Mouse (Mus musculus) liver, embryonic 11.5 days (tissue): ENCODE results near the gene Eif4a3. TPM values are rescaled to one million over a fixed set of nuclear protein-coding genes. Genes with fewer than 3 reads are reported as not detected.

Source experiments
- ATAC-seq: fragments of 200-750 bp; cut with Nextera tagmentation; replicated peaks from 2 replicates; pipeline ENCODE4 v1.8.0; 2017; ENCODE audit warnings: moderate number of reproducible peaks, mild to moderate bottlenecking, moderate TSS enrichment, moderate library complexity; ENCODE audit not compliant: low FRiP score
- DNase-seq: peaks from one replicate; pipeline ENCODE4 v3.0.0-alpha.2; 2017; ENCODE audit warnings: low spot score
- H3K27ac ChIP-seq: fragments of 300-500 bp; sonication (generic); 2 replicates; pipeline ENCODE4 v1.5.1; 2014; ENCODE audit warnings: mild to moderate bottlenecking, low read depth, low read length, control low read depth
- H3K27me3 ChIP-seq: fragments of 300-500 bp; sonication (generic); replicated peaks from 2 replicates; pipeline ENCODE4 v1.6.1; 2014; ENCODE audit warnings: low read length, mixed read lengths; ENCODE audit not compliant: control insufficient read depth, insufficient read depth
- H3K36me3 ChIP-seq: fragments of 300-500 bp; sonication (generic); 2 replicates; pipeline ENCODE4 v1.6.1; 2014; ENCODE audit warnings: mild to moderate bottlenecking, low read length, moderate library complexity, mixed read lengths; ENCODE audit not compliant: control insufficient read depth, insufficient read depth
- H3K4me1 ChIP-seq: fragments of 300-500 bp; sonication (generic); replicated peaks from 2 replicates; pipeline ENCODE4 v1.6.1; 2014; ENCODE audit warnings: low read length, mixed read lengths; ENCODE audit not compliant: control insufficient read depth, insufficient read depth
- H3K4me2 ChIP-seq: fragments of 300-500 bp; sonication (generic); 2 replicates; pipeline ENCODE4 v1.6.1; 2014; ENCODE audit warnings: mild to moderate bottlenecking, control low read depth, moderate library complexity
- H3K4me3 ChIP-seq: fragments of 300-500 bp; sonication (generic); 2 replicates; pipeline ENCODE4 v1.5.1; 2014; ENCODE audit warnings: low read depth, low read length, control low read depth
- H3K9ac ChIP-seq: fragments of 300-500 bp; sonication (generic); 2 replicates; pipeline ENCODE4 v1.6.1; 2014; ENCODE audit warnings: low read depth, low read length, control low read depth
- H3K9me3 ChIP-seq: fragments of 300-500 bp; sonication (generic); 2 replicates; pipeline ENCODE4 v1.6.1; 2016; ENCODE audit warnings: low read length, inconsistent platforms, mixed read lengths; ENCODE audit not compliant: control insufficient read depth
- WGBS: fragments of 180-500 bp; shearing (Covaris S2); extraction: QIAGEN DNeasy Blood & Tissue Kit; methylation state at CpG from one replicate; pipeline ENCODE4 v1.1.7; 2014; 5-methylcytosine and 5-hydroxymethylcytosine counted together
- polyA plus RNA-seq: library from polyadenylated mRNA; unstranded; fragments of >200 nt; fragmentation: Nextera tagmentation; extraction: Ambion mirVana; gene quantifications from 2 replicates; pipeline ENCODE4 v1.2.1, GENCODE M21; 2014

Gene Eif4a3
- polyA plus RNA-seq, 1 experiment from 2014 or later: 404 TPM

GRCm38 (mm10) chr11:119330592-119330991 is 30.7 kb upstream of the Eif4a3 start:
- no peaks in the 10 kb centered on the region for H3K36me3 ChIP-seq
- no peak overlapping the region for H3K27ac ChIP-seq
- no peaks in the 10 kb centered on the region for H3K9me3 ChIP-seq
- no peak overlapping the region for H3K4me3 ChIP-seq
- DNase-seq (no peak), ATAC-seq (no peak)
- no peak overlapping the region for H3K4me2 ChIP-seq
- H3K9ac ChIP-seq: no peak overlapping the region
- no peaks in the 10 kb centered on the region for H3K4me1 ChIP-seq
- H3K27me3 ChIP-seq: peaks cover 8% of the 10 kb centered on the region; the same call in 1 of the 2 replicates
- WGBS: 66% methylated on average over 4 of the region's 4 CpGs

GRCm38 (mm10) chr11:119325068-119325467 is 25.2 kb upstream of the Eif4a3 start:
- DNase-seq: no peak
- no peak overlapping the region for H3K4me2 ChIP-seq
- H3K9ac ChIP-seq: no peak overlapping the region
- whole genome bisulfite sequencing: 75% methylated on average over 1 of the region's 1 CpGs
- H3K4me3 ChIP-seq: no peak overlapping the region
- no peaks in the 10 kb centered on the region for H3K4me1 ChIP-seq
- H3K36me3 ChIP-seq: no peaks in the 10 kb centered on the region
- H3K9me3 ChIP-seq: no peaks in the 10 kb centered on the region
- 0 out of 2 replicates have a peak, but pooled peaks cover under 1% of the 10 kb centered on the region for H3K27me3 ChIP-seq
- no peak for ATAC-seq
- no peak overlapping the region for H3K27ac ChIP-seq

- WGBS: 74% methylated on average over 13 of the region's 13 CpGs
- no peak overlapping the region for H3K4me2 ChIP-seq
- no peak for DNase-seq
- H3K4me1 ChIP-seq: no peaks in the 10 kb centered on the region
- H3K27me3 ChIP-seq: 0 out of 2 replicates have a peak, but pooled peaks cover 2% of the 10 kb centered on the region
- ATAC-seq: no peak
- H3K9ac ChIP-seq: no peak overlapping the region
- H3K36me3 ChIP-seq: no peaks in the 10 kb centered on the region
- H3K27ac ChIP-seq: no peak overlapping the region
- no peak overlapping the region for H3K4me3 ChIP-seq
- no peaks in the 10 kb centered on the region for H3K9me3 ChIP-seq
Observed at GRCm38 (mm10) chr11:119322521-119322920, 22.6 kb upstream of the Eif4a3 start.

GRCm38 (mm10) chr11:119316720-119317119 is 16.8 kb upstream of the Eif4a3 start:
- Histone ChIP-seq H3K4me2 (no peak overlapping the region), H3K27me3 (0 out of 2 replicates have a peak, but pooled peaks cover 2% of the 10 kb centered on the region), H3K4me3 (no peak overlapping the region), H3K36me3 (no peaks in the 10 kb centered on the region), H3K27ac (no peak overlapping the region), H3K9me3 (no peaks in the 10 kb centered on the region), H3K9ac (no peak overlapping the region), H3K4me1 (no peaks in the 10 kb centered on the region)
- WGBS: 80% methylated on average over 4 of the region's 4 CpGs
- no peak for ATAC-seq
- DNase-seq: no peak

GRCm38 (mm10) chr11:119314252-119314936 is 14.5 kb upstream of the Eif4a3 start:
- Histone ChIP-seq H3K4me3 (no peak overlapping the region), H3K27ac (no peak overlapping the region), H3K9me3 (no peaks in the 10 kb centered on the region), H3K9ac (no peak overlapping the region), H3K4me1 (no peaks in the 10 kb centered on the region), H3K4me2 (no peak overlapping the region), H3K27me3 (peaks cover 8% of the 10 kb centered on the region; the same call in 1 of the 2 replicates), H3K36me3 (no peaks in the 10 kb centered on the region)
- ATAC-seq: no peak
- 68% methylated on average over 17 of the region's 17 CpGs for WGBS
- no peak for DNase-seq

- Histone ChIP-seq H3K9me3 (no peaks in the 10 kb centered on the region), H3K36me3 (no peaks in the 10 kb centered on the region), H3K27me3 (peaks cover 6% of the 10 kb centered on the region; the same call in 1 of the 2 replicates), H3K4me3 (no peak overlapping the region), H3K27ac (no peak overlapping the region), H3K4me1 (no peaks in the 10 kb centered on the region), H3K9ac (no peak overlapping the region), H3K4me2 (no peak overlapping the region)
- WGBS: 9% methylated on average over 10 of the region's 10 CpGs
- ATAC-seq: no peak
- DNase-seq: no peak
Observed at GRCm38 (mm10) chr11:119310621-119311020, 10.7 kb upstream of the Eif4a3 start.

GRCm38 (mm10) chr11:119307916-119308315 is 8.0 kb upstream of the Eif4a3 start:
- Histone ChIP-seq H3K4me1 (no peaks in the 10 kb centered on the region), H3K9me3 (no peaks in the 10 kb centered on the region), H3K27me3 (peaks cover 18% of the 10 kb centered on the region), H3K4me3 (no peak overlapping the region), H3K36me3 (no peaks in the 10 kb centered on the region), H3K9ac (no peak overlapping the region), H3K4me2 (no peak overlapping the region), H3K27ac (no peak overlapping the region)
- ATAC-seq: no peak
- DNase-seq: no peak
- WGBS: 36% methylated on average over 11 of the region's 11 CpGs

GRCm38 (mm10) chr11:119307658-119307867 is 7.7 kb upstream of the Eif4a3 start, which contains the start of gene Card14:
TSS of gene Card14 (plus strand) at chr11:119307768.
- H3K9me3 ChIP-seq: no peaks in the 10 kb centered on the region
- peaks cover 18% of the 10 kb centered on the region for H3K27me3 ChIP-seq
- no peak within 1 kb of the TSS for H3K4me3 ChIP-seq
- no peak within 1 kb of the TSS for H3K9ac ChIP-seq
- no peaks in the 10 kb centered on the region for H3K4me1 ChIP-seq
- WGBS: 46% methylated on average over 1 of the region's 1 CpGs
- no peak within 1 kb of the TSS for H3K4me2 ChIP-seq
- H3K27ac ChIP-seq: no peak within 1 kb of the TSS
- ATAC-seq (no peak), DNase-seq (no peak)
- no peaks in the 10 kb centered on the region for H3K36me3 ChIP-seq
